ENCODE assay signal across 24 mouse cellular contexts in genomic region chr2:71868256-71868655, GRCm38 (mm10). TPM values are rescaled to one million over a fixed set of nuclear protein-coding genes. Genes with fewer than 3 reads are reported as not detected.
DNase-seq lines count a peak whose midpoint lies in the region; ATAC-seq and TF ChIP-seq lines count a peak whose summit lies in the region.
"Had no signal": no experiment of that assay in that cellular context is flagged by ENCODE, and none has a peak within 500 bp of the region (broad histone marks: within the 10 kb centered on the region; RNA-seq: fewer than 3 reads in every experiment).

No protein-coding gene starts in this region.

- no peak for TF ChIP-seq EP300 in ES-Bruce4 (IDR thresholded peaks at IDR 0.05; ENCODE audit: insufficient read depth, low read depth, low read length)

- no peak overlapping the region for H3K9ac ChIP-seq in heart, embryonic 11.5 days (ENCODE audit: low read depth, low read length)
- no peak overlapping the region for H3K9ac ChIP-seq in kidney, postnatal 0 days (ENCODE audit: low read depth, low read length)
- H3K9ac ChIP-seq in ES-Bruce4 (ENCODE audit: low read depth, poor library complexity, severe bottlenecking): peak overlapping the region; percentile 78
- H3K9ac ChIP-seq: embryonic facial prominence, embryonic 13.5 days; forebrain, postnatal 0 days; hindbrain, embryonic 15.5 days; limb, embryonic 13.5 days; lung, embryonic 15.5 days; midbrain, embryonic 12.5 days; neural tube, embryonic 15.5 days had no signal

- no peaks in the 10 kb centered on the region for H3K9me3 ChIP-seq in heart, embryonic 11.5 days (replicated peaks; ENCODE audit: control insufficient read depth, low read length)
- no peaks in the 10 kb centered on the region for H3K9me3 ChIP-seq in kidney, postnatal 0 days (replicated peaks; ENCODE audit: low read length)
- no peaks in the 10 kb centered on the region for H3K9me3 ChIP-seq in ES-Bruce4 (replicated peaks; ENCODE audit: control insufficient read depth, insufficient read depth, low read length, poor library complexity, severe bottlenecking)
- H3K9me3 ChIP-seq: embryonic facial prominence, embryonic 13.5 days; heart, embryonic 13.5 days; hindbrain, embryonic 10.5 days; hindbrain, embryonic 15.5 days; limb, embryonic 13.5 days; lung, embryonic 15.5 days; midbrain, embryonic 12.5 days; neural tube, embryonic 15.5 days had no signal

- no peak for TF ChIP-seq CTCF in kidney, postnatal 0 days (IDR thresholded peaks at IDR 0.05; ENCODE audit: low read depth)
- TF ChIP-seq CTCF in ES-Bruce4 (IDR thresholded peaks at IDR 0.05; ENCODE audit: low read depth, low read length): no peak

- peak; percentile 61 for DNase-seq in heart, adult 11 months
- no peak for DNase-seq in kidney, postnatal 0 days (ENCODE audit: low spot score)
- no peak for DNase-seq in kidney, postnatal 4 days
- no peak for DNase-seq in gastrocnemius, postnatal 25 days
- no peak for DNase-seq in cerebellum, postnatal 25 days
- DNase-seq: adrenal gland, adult 8-10 months; cerebellum, adult 11 months; cerebellum, adult 9-10 months; forebrain, postnatal 0 days; gastrocnemius, postnatal 10 days; spleen, adult 18-20 months; thymus, postnatal 14 days had no signal

- no peak overlapping the region for H3K4me2 ChIP-seq in heart, embryonic 11.5 days
- H3K4me2 ChIP-seq in kidney, postnatal 0 days (ENCODE audit: low read length): no peak overlapping the region
- H3K4me2 ChIP-seq: embryonic facial prominence, embryonic 13.5 days; hindbrain, embryonic 15.5 days; limb, embryonic 13.5 days; liver, embryonic 11.5 days; lung, embryonic 15.5 days; midbrain, embryonic 12.5 days; neural tube, embryonic 15.5 days had no signal

- H3K27ac ChIP-seq in heart, embryonic 11.5 days (ENCODE audit: low read depth, low read length): no peak overlapping the region
- H3K27ac ChIP-seq in kidney, postnatal 0 days: peak overlapping the region; percentile 62; the same call in 1 of the 2 replicates
- peak overlapping the region; percentile 100 for H3K27ac ChIP-seq in ES-Bruce4 (ENCODE audit: insufficient read depth, low read length)
- peak overlapping the region; percentile 75 for H3K27ac ChIP-seq in brown adipose tissue, adult 24 weeks (replicated peaks; ENCODE audit: low read depth, low read length)
- H3K27ac ChIP-seq: embryonic facial prominence, embryonic 13.5 days; hindbrain, embryonic 10.5 days; hindbrain, embryonic 15.5 days; limb, embryonic 13.5 days; lung, embryonic 15.5 days; midbrain, embryonic 12.5 days; neural tube, embryonic 15.5 days had no signal

- 0 out of 2 replicates have a peak, but pooled peaks cover 4% of the 10 kb centered on the region for H3K4me1 ChIP-seq in heart, embryonic 11.5 days (ENCODE audit: control insufficient read depth, insufficient read depth, low read length)
- H3K4me1 ChIP-seq in kidney, postnatal 0 days (replicated peaks; ENCODE audit: insufficient read depth, low read length): peaks cover 6% of the 10 kb centered on the region
- H3K4me1 ChIP-seq in ES-Bruce4 (ENCODE audit: control insufficient read depth, insufficient read depth, low read length): peaks cover 1% of the 10 kb centered on the region
- H3K4me1 ChIP-seq in brown adipose tissue, adult 24 weeks (ENCODE audit: control insufficient read depth, insufficient read depth, insufficient read length, low read length): peaks cover 13% of the 10 kb centered on the region; the same call in 1 of the 2 replicates
- H3K4me1 ChIP-seq: midbrain, embryonic 12.5 days had no signal

- peak; percentile 34 for TF ChIP-seq POLR2A in ES-Bruce4 (IDR thresholded peaks at IDR 0.05; ENCODE audit: insufficient read depth, low read length)

- H3K27me3 ChIP-seq in heart, embryonic 11.5 days (ENCODE audit: control insufficient read depth, insufficient read depth, low read length): no peaks in the 10 kb centered on the region
- no peaks in the 10 kb centered on the region for H3K27me3 ChIP-seq in kidney, postnatal 0 days (ENCODE audit: insufficient read depth, low read length)
- no peaks in the 10 kb centered on the region for H3K27me3 ChIP-seq in ES-Bruce4 (ENCODE audit: control insufficient read depth, insufficient read depth, low read length, poor library complexity, severe bottlenecking)
- H3K27me3 ChIP-seq: embryonic facial prominence, embryonic 13.5 days; heart, embryonic 13.5 days; hindbrain, embryonic 15.5 days; limb, embryonic 13.5 days; lung, embryonic 15.5 days; neural tube, embryonic 15.5 days had no signal

- H3K36me3 ChIP-seq in heart, embryonic 11.5 days (ENCODE audit: control insufficient read depth, insufficient read depth, low read length): no peaks in the 10 kb centered on the region
- H3K36me3 ChIP-seq in kidney, postnatal 0 days (ENCODE audit: insufficient read depth, low read length): no peaks in the 10 kb centered on the region
- H3K36me3 ChIP-seq in ES-Bruce4 (ENCODE audit: control insufficient read depth, insufficient read depth, low read length, poor library complexity, severe bottlenecking): no peaks in the 10 kb centered on the region
- H3K36me3 ChIP-seq: embryonic facial prominence, embryonic 13.5 days; heart, embryonic 13.5 days; hindbrain, embryonic 10.5 days; hindbrain, embryonic 15.5 days; limb, embryonic 13.5 days; lung, embryonic 15.5 days; midbrain, embryonic 12.5 days; neural tube, embryonic 15.5 days had no signal

- no peak overlapping the region for H3K4me3 ChIP-seq in heart, embryonic 11.5 days (ENCODE audit: low read depth, low read length)
- H3K4me3 ChIP-seq in kidney, postnatal 0 days (replicated peaks; ENCODE audit: low read depth, low read length): no peak overlapping the region
- H3K4me3 ChIP-seq in ES-Bruce4 (ENCODE audit: low read depth, low read length): peak overlapping the region; percentile 66
- H3K4me3 ChIP-seq in brown adipose tissue, adult 24 weeks (ENCODE audit: insufficient read depth, low read depth, low read length): no peak overlapping the region
- H3K4me3 ChIP-seq: embryonic facial prominence, embryonic 13.5 days; heart, embryonic 13.5 days; hindbrain, embryonic 10.5 days; hindbrain, embryonic 15.5 days; limb, embryonic 13.5 days; lung, embryonic 15.5 days; midbrain, embryonic 12.5 days; neural tube, embryonic 15.5 days had no signal

- ATAC-seq in heart, embryonic 11.5 days (replicated peaks; ENCODE audit: insufficient number of reproducible peaks, low FRiP score, low TSS enrichment): no peak
- ATAC-seq in kidney, postnatal 0 days (replicated peaks; ENCODE audit: low FRiP score, low read depth): no peak
- ATAC-seq: forebrain, postnatal 0 days had no signal

- 87% methylated on average over 1 of the region's 1 CpGs for WGBS in heart, embryonic 11.5 days (ENCODE audit: insufficient replicate concordance)
- 100% methylated on average over 1 of the region's 1 CpGs for WGBS in kidney, postnatal 0 days

RNA-seq across cellular contexts. Expression of gene Pdk1, which starts 4.8 kb away (rescaled TPM):
- 104 and 112 TPM in 2 replicates for polyA plus RNA-seq in heart, embryonic 11.5 days (2014; fragmentation: Nextera tagmentation; extraction: Ambion mirVana)
- polyA plus RNA-seq in kidney, postnatal 0 days (2015; fragmentation: Nextera tagmentation; extraction: Ambion mirVana): 38.8 and 39.6 TPM in 2 replicates
- polyA plus RNA-seq in ES-Bruce4 (2011; ENCODE audit: insufficient read depth, insufficient read length, low read depth, missing spikeins): 144 and 162 TPM in 2 replicates
- 76.5 and 93.5 TPM in 2 replicates for polyA plus RNA-seq in brown adipose tissue, adult 24 weeks (2012; ENCODE audit: insufficient read depth, insufficient read length, missing spikeins)
- total RNA-seq in gastrocnemius, postnatal 25 days (2021): 10 to 100 TPM; 58.0 TPM
